Mouse (Mus musculus) granulocyte monocyte progenitor cell, adult 5-6 weeks (primary cell): ENCODE measurements around the gene Htr6. TPM values are rescaled to one million over a fixed set of nuclear protein-coding genes. Genes with fewer than 3 reads are reported as not detected.

Experiments used
- ATAC-seq: replicated peaks from 2 replicates; pipeline ENCODE4 v1.8.0; 2016; ENCODE audit warnings: mild to moderate bottlenecking, moderate TSS enrichment, inconsistent platforms; ENCODE audit not compliant: poor library complexity, severe bottlenecking
- total RNA-seq, 2 experiments: library from RNA; stranded (forward) in 1 of 2; stranded (reverse) in 1 of 2; fragments of 200-712, 200-1000 nt in 1 of 2; fragments of >200 nt in 1 of 2; fragmentation: Nextera tagmentation in 1 of 2; gene quantifications; 2 replicates each; pipeline ENCODE4 v1.2.3; 2014 to 2017

The Htr6 gene
- total RNA-seq, 2 experiments from 2014 or later, result not detected

DNA sequence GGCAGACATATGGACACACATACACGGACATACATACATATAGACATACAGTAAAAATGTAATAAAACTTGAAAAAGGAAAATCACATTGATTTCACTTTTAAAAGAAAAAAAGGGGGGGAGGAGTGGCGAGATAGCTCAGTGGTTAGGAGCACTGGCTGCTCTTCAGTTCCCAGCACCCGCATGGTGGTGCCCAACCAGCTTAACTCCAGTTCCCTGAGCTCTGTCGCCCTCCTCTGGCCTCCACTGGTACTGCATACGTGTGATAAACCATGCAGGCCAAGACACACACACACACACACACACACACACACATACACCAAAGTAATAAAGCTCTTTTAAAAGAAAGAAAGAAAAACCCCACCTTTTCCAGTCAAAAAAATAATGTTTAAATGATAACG lies 60.6 kb downstream of the Htr6 start:
- no peak for ATAC-seq

DNA sequence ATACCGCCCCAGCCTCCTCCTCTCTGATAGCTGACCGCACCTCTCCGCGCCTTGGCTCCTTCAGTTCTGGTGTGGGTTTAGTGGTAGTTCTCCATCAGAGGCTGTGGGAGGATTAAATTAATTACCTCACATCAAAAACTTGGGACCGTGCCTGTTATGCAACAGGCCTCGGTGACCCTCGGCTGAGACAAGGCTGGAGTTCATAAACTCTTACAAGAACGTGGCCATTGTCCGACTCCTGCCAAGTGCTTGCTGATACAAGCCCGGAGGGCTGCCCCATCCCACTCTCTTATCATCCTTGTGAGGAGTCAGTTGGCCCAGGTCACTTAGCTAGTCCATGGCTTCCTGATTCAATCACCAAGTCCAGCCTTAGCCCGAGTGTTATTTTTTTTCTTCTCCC lies 62.1 kb downstream of the Htr6 start:
- no peak for ATAC-seq

DNA sequence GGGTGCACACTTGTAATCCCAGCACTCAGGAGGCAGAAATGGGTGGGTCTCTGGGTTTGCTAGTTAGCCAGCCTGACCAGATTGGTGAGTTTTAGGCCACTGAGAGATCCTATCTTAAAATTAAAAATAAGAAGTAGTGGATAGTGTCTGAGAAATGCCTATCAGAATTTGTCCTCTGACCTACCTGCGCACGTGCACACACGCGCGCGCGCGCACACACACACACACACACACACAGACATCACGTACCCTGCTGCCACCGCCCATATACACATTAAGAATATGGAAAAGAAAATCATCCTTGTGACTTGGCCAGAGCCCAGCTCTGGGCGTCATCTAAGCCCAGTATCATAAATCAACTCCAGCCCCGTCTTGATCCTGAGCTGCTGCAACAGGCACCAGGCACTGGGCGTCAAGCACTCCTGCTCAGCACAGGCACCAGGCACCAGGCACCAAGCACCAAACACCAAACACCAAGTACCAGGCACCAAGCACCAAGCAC lies 64.1 kb downstream of the Htr6 start:
- ATAC-seq, result no peak

Other genes with a start within 250 kb of the Htr6 start
- not detected in 2 replicates for gene Pla2g5, start 212.1 kb downstream of the Htr6 start, total RNA-seq (2014; fragmentation: Nextera tagmentation)
- gene Pla2g5, start 212.1 kb downstream of the Htr6 start, total RNA-seq (2017), result not detected in 2 replicates
- gene Gm13030, start 201.6 kb downstream of the Htr6 start, total RNA-seq (2014; fragmentation: Nextera tagmentation), result not detected in 2 replicates
- gene Gm13030, start 201.6 kb downstream of the Htr6 start, total RNA-seq (2017), result not detected in 2 replicates
- not detected in 2 replicates for gene Pla2g2e, start 197.6 kb downstream of the Htr6 start, total RNA-seq (2014; fragmentation: Nextera tagmentation)
- gene Pla2g2e, start 197.6 kb downstream of the Htr6 start, total RNA-seq (2017), result not detected in 2 replicates
- gene Otud3, start 161.6 kb downstream of the Htr6 start, total RNA-seq (2014; fragmentation: Nextera tagmentation), result 3.8 and 5.7 TPM in 2 replicates
- gene Otud3, start 161.6 kb downstream of the Htr6 start, total RNA-seq (2017), result 3.2 and 4.7 TPM in 2 replicates
- not detected in 2 replicates for gene Rnf186, start 108.5 kb downstream of the Htr6 start, total RNA-seq (2014; fragmentation: Nextera tagmentation)
- gene Rnf186, start 108.5 kb downstream of the Htr6 start, total RNA-seq (2017), result not detected in 2 replicates
- 18.3 and 18.6 TPM in 2 replicates for gene Tmco4, start 102.7 kb downstream of the Htr6 start, total RNA-seq (2014; fragmentation: Nextera tagmentation)
- 13.2 and 21.2 TPM in 2 replicates for gene Tmco4, start 102.7 kb downstream of the Htr6 start, total RNA-seq (2017)
- gene Nbl1, start 17.4 kb upstream of the Htr6 start, total RNA-seq (2014; fragmentation: Nextera tagmentation), result not detected in 2 replicates
- gene Nbl1, start 17.4 kb upstream of the Htr6 start, total RNA-seq (2017), result not detected in 2 replicates
- 530 and 613 TPM in 2 replicates for gene Minos1, start 55.5 kb upstream of the Htr6 start, total RNA-seq (2014; fragmentation: Nextera tagmentation)
- gene Minos1, start 55.5 kb upstream of the Htr6 start, total RNA-seq (2017), result 186 and 246 TPM in 2 replicates
- gene Capzb, start 117.3 kb upstream of the Htr6 start, total RNA-seq (2014; fragmentation: Nextera tagmentation), result 374 and 389 TPM in 2 replicates
- 129 and 155 TPM in 2 replicates for gene Capzb, start 117.3 kb upstream of the Htr6 start, total RNA-seq (2017)
- 5.4 and 7.7 TPM in 2 replicates for gene Pqlc2, start 235.1 kb upstream of the Htr6 start, total RNA-seq (2014; fragmentation: Nextera tagmentation)
- 2.3 and 3.5 TPM in 2 replicates for gene Pqlc2, start 235.1 kb upstream of the Htr6 start, total RNA-seq (2017)
- 16.6 and 25.0 TPM in 2 replicates for gene Akr7a5, start 235.2 kb upstream of the Htr6 start, total RNA-seq (2014; fragmentation: Nextera tagmentation)
- 5.9 and 12.2 TPM in 2 replicates for gene Akr7a5, start 235.2 kb upstream of the Htr6 start, total RNA-seq (2017)